In genomic region chr13:72409238-72409965, GRCm38 (mm10) we compare ENCODE assay signal across 20 mouse cellular contexts.
A peak's percentile ranks its signal among the peaks of the same experiment; 100 is the strongest.
DNase-seq lines count a peak whose midpoint lies in the region; ATAC-seq lines count a peak whose summit lies in the region.
"Had no signal": no experiment of that assay in that cellular context is flagged by ENCODE, and none has a peak within 500 bp of the region (broad histone marks: within the 10 kb centered on the region; RNA-seq: fewer than 3 reads in every experiment).

No protein-coding gene starts in this region.

- peak; percentile 42 for DNase-seq in heart, adult 11 months
- no peak for DNase-seq in heart, embryonic 10.5 days (ENCODE audit: low spot score)
- no peak for DNase-seq in midbrain, embryonic 10.5 days (ENCODE audit: low spot score)
- peak; percentile 26 for DNase-seq in hindbrain, embryonic 14.5 days (ENCODE audit: low spot score)
- DNase-seq: adrenal gland, postnatal 25 days; cerebellum, adult 11 months; cerebellum, postnatal 10 days; gastrocnemius, adult 2 months; liver, embryonic 13.5 days; lung, adult 2 months; lung, postnatal 14 days; right cerebral cortex, postnatal 14 days had no signal

- no peak overlapping the region for H3K4me3 ChIP-seq in heart, embryonic 10.5 days
- no peak overlapping the region for H3K4me3 ChIP-seq in midbrain, embryonic 13.5 days (replicated peaks)
- H3K4me3 ChIP-seq in midbrain, embryonic 10.5 days = no peak overlapping the region
- H3K4me3 ChIP-seq in hindbrain, embryonic 14.5 days (replicated peaks; ENCODE audit: low read length) = no peak overlapping the region
- H3K4me3 ChIP-seq in neural tube, embryonic 15.5 days (replicated peaks) = no peak overlapping the region
- H3K4me3 ChIP-seq in kidney, embryonic 14.5 days (ENCODE audit: low read length) = no peak overlapping the region
- H3K4me3 ChIP-seq: forebrain, embryonic 10.5 days; gastrocnemius, adult 2 months; kidney, embryonic 15.5 days; liver, embryonic 13.5 days had no signal

- peak; percentile 67 for ATAC-seq in midbrain, embryonic 13.5 days
- ATAC-seq in hindbrain, embryonic 14.5 days (ENCODE audit: low FRiP score) = peak; percentile 80
- peak; percentile 70; the same call in 1 of the 2 replicates for ATAC-seq in neural tube, embryonic 15.5 days (ENCODE audit: low FRiP score)
- ATAC-seq in kidney, embryonic 14.5 days (ENCODE audit: low FRiP score, low TSS enrichment) = no peak
- ATAC-seq: CD4-positive, CD25-positive, alpha-beta regulatory T cell, adult 4 months; intestine, embryonic 16.5 days had no signal

- WGBS in heart, embryonic 10.5 days = 75% methylated on average over 11 of the region's 11 CpGs
- WGBS in midbrain, embryonic 13.5 days = 52% methylated on average over 11 of the region's 11 CpGs
- WGBS in midbrain, embryonic 10.5 days = 86% methylated on average over 11 of the region's 11 CpGs
- 54% methylated on average over 11 of the region's 11 CpGs for WGBS in hindbrain, embryonic 14.5 days
- 31% methylated on average over 11 of the region's 11 CpGs for WGBS in neural tube, embryonic 15.5 days
- WGBS in kidney, embryonic 14.5 days = 82% methylated on average over 11 of the region's 11 CpGs

- H3K4me2 ChIP-seq in midbrain, embryonic 13.5 days (replicated peaks) = no peak overlapping the region
- H3K4me2 ChIP-seq in hindbrain, embryonic 14.5 days (replicated peaks) = no peak overlapping the region
- H3K4me2 ChIP-seq in neural tube, embryonic 15.5 days = no peak overlapping the region
- H3K4me2 ChIP-seq in kidney, embryonic 14.5 days (replicated peaks; ENCODE audit: low read depth, low read length) = no peak overlapping the region
- H3K4me2 ChIP-seq: heart, embryonic 11.5 days; kidney, embryonic 15.5 days; liver, embryonic 13.5 days had no signal

- peaks cover 18% of the 10 kb centered on the region for H3K27me3 ChIP-seq in heart, embryonic 10.5 days (ENCODE audit: insufficient read depth, poor library complexity, severe bottlenecking)
- H3K27me3 ChIP-seq in midbrain, embryonic 13.5 days = peaks cover 6% of the 10 kb centered on the region; the same call in 1 of the 2 replicates
- 0 out of 2 replicates have a peak, but pooled peaks cover 6% of the 10 kb centered on the region for H3K27me3 ChIP-seq in midbrain, embryonic 10.5 days (ENCODE audit: low read depth, poor library complexity, severe bottlenecking)
- H3K27me3 ChIP-seq in hindbrain, embryonic 14.5 days (ENCODE audit: control insufficient read depth, insufficient read depth, low read length) = no peaks in the 10 kb centered on the region
- H3K27me3 ChIP-seq in neural tube, embryonic 15.5 days (replicated peaks) = no peaks in the 10 kb centered on the region; the same call in 1 of the 2 replicates
- no peaks in the 10 kb centered on the region; the same call in 1 of the 2 replicates for H3K27me3 ChIP-seq in kidney, embryonic 14.5 days (ENCODE audit: control insufficient read depth, insufficient read depth, low read length)
- H3K27me3 ChIP-seq: kidney, embryonic 15.5 days; liver, embryonic 13.5 days had no signal

- H3K4me1 ChIP-seq in heart, embryonic 10.5 days = no peaks in the 10 kb centered on the region
- peaks cover 8% of the 10 kb centered on the region; the same call in 1 of the 2 replicates for H3K4me1 ChIP-seq in midbrain, embryonic 13.5 days (replicated peaks)
- H3K4me1 ChIP-seq in midbrain, embryonic 10.5 days = no peaks in the 10 kb centered on the region
- 0 out of 2 replicates have a peak, but pooled peaks cover 6% of the 10 kb centered on the region for H3K4me1 ChIP-seq in hindbrain, embryonic 14.5 days (replicated peaks; ENCODE audit: control insufficient read depth, insufficient read depth, low read length)
- peaks cover 7% of the 10 kb centered on the region for H3K4me1 ChIP-seq in neural tube, embryonic 15.5 days
- H3K4me1 ChIP-seq in kidney, embryonic 14.5 days (ENCODE audit: control insufficient read depth, insufficient read depth, low read length) = no peaks in the 10 kb centered on the region
- H3K4me1 ChIP-seq: forebrain, embryonic 10.5 days; kidney, embryonic 15.5 days; liver, embryonic 13.5 days had no signal

- no peak overlapping the region for H3K27ac ChIP-seq in heart, embryonic 10.5 days
- H3K27ac ChIP-seq in midbrain, embryonic 13.5 days = no peak overlapping the region
- H3K27ac ChIP-seq in midbrain, embryonic 10.5 days (replicated peaks) = no peak overlapping the region
- H3K27ac ChIP-seq in hindbrain, embryonic 14.5 days = no peak overlapping the region
- H3K27ac ChIP-seq in neural tube, embryonic 15.5 days (replicated peaks) = no peak overlapping the region
- no peak overlapping the region for H3K27ac ChIP-seq in kidney, embryonic 14.5 days (ENCODE audit: low read depth, low read length)
- H3K27ac ChIP-seq: forebrain, embryonic 10.5 days; gastrocnemius, adult 2 months; kidney, embryonic 15.5 days; liver, embryonic 13.5 days had no signal

- no peak overlapping the region for H3K9ac ChIP-seq in midbrain, embryonic 13.5 days (replicated peaks)
- H3K9ac ChIP-seq in hindbrain, embryonic 14.5 days = no peak overlapping the region
- H3K9ac ChIP-seq in neural tube, embryonic 15.5 days (replicated peaks) = no peak overlapping the region
- H3K9ac ChIP-seq in kidney, embryonic 14.5 days (ENCODE audit: low read depth, low read length) = no peak overlapping the region
- H3K9ac ChIP-seq: kidney, embryonic 15.5 days; liver, embryonic 13.5 days had no signal

- no peaks in the 10 kb centered on the region for H3K36me3 ChIP-seq in heart, embryonic 10.5 days
- no peaks in the 10 kb centered on the region for H3K36me3 ChIP-seq in midbrain, embryonic 13.5 days
- H3K36me3 ChIP-seq in midbrain, embryonic 10.5 days = no peaks in the 10 kb centered on the region
- H3K36me3 ChIP-seq in hindbrain, embryonic 14.5 days (replicated peaks; ENCODE audit: control insufficient read depth, insufficient read depth) = no peaks in the 10 kb centered on the region
- H3K36me3 ChIP-seq in neural tube, embryonic 15.5 days = no peaks in the 10 kb centered on the region
- no peaks in the 10 kb centered on the region for H3K36me3 ChIP-seq in kidney, embryonic 14.5 days (ENCODE audit: control insufficient read depth, insufficient read depth, low read length)
- H3K36me3 ChIP-seq: forebrain, embryonic 10.5 days; kidney, embryonic 15.5 days; liver, embryonic 13.5 days had no signal

- no peaks in the 10 kb centered on the region for H3K9me3 ChIP-seq in heart, embryonic 10.5 days
- H3K9me3 ChIP-seq in midbrain, embryonic 13.5 days = no peaks in the 10 kb centered on the region
- no peaks in the 10 kb centered on the region for H3K9me3 ChIP-seq in midbrain, embryonic 10.5 days (replicated peaks)
- no peaks in the 10 kb centered on the region for H3K9me3 ChIP-seq in hindbrain, embryonic 14.5 days (ENCODE audit: control insufficient read depth, low read length)
- H3K9me3 ChIP-seq in neural tube, embryonic 15.5 days (replicated peaks) = no peaks in the 10 kb centered on the region
- H3K9me3 ChIP-seq in kidney, embryonic 14.5 days (ENCODE audit: control insufficient read depth, low read length) = no peaks in the 10 kb centered on the region
- H3K9me3 ChIP-seq: forebrain, embryonic 10.5 days; kidney, embryonic 15.5 days; liver, embryonic 13.5 days had no signal

Comparison
In these comparisons a context has a peak if more than half of its experiments do, and no peak if none do; other contexts are left out.
1. DNase-seq: peak in heart, adult 11 months (single experiment) and hindbrain, embryonic 14.5 days (single experiment); none in heart, embryonic 10.5 days (single experiment) and midbrain, embryonic 10.5 days (single experiment).